Mouse (Mus musculus): ENCODE results near the gene Slc9a3r2.
A peak's percentile ranks its signal among the peaks of the same experiment; 100 is the strongest.
"Not testable (repeated sequence)": the region's sequence is repeated elsewhere in the genome, so short reads cannot be mapped to it uniquely, and the experiment has no call there.

Gene Slc9a3r2

GRCm38 (mm10) chr17:24667011-24667410, 16.9 kb upstream of the Slc9a3r2 start:
- DNase-seq (ENCODE audit: low spot score), result not testable (repeated sequence)

DNA sequence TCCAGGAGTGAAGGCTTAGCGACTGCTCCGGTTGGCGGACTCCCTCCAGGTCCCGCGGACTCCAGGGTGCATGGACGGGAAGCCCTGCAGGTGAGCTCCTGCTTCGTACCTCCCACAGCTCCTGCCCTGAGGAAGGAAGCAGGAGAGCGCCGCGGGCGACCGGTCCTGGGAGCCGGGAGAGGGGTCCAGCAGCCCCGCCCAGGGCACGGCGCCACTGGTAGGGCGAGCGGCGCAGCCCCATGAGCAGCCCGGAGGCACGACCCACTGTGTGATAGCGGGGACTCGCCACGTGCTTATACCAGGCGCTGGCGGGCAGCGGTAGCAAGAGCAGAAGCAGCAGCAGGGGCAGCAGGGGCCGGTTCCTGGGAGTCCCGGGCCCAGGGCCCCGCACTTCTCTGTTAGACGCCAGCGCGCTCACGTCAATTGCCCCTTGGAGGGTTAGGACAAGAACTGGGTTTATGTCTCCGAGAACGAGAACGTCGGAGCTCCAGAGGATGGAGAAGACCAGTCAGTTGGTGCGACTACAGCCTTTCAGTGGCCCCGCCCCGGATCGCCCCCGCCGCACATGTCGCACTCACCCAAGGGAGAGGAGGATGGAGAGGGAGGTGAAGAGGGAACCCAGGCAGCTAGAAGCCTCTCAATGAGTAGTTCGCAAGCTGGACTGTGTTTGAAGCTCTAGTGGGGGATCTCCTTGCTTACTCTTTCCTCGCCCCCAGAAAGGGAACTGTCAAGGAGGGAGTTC, 8.1 kb upstream of the Slc9a3r2 start, which contains the start of gene Npw:
Npw (minus strand) TSS at position 441 of the 742 bp plus-strand sequence.
- DNase-seq (ENCODE audit: low spot score), result no peak

- DNase-seq (ENCODE audit: low spot score), result no peak
Observed at GRCm38 (mm10) chr17:24654969-24655368, 4.8 kb upstream of the Slc9a3r2 start.

DNA sequence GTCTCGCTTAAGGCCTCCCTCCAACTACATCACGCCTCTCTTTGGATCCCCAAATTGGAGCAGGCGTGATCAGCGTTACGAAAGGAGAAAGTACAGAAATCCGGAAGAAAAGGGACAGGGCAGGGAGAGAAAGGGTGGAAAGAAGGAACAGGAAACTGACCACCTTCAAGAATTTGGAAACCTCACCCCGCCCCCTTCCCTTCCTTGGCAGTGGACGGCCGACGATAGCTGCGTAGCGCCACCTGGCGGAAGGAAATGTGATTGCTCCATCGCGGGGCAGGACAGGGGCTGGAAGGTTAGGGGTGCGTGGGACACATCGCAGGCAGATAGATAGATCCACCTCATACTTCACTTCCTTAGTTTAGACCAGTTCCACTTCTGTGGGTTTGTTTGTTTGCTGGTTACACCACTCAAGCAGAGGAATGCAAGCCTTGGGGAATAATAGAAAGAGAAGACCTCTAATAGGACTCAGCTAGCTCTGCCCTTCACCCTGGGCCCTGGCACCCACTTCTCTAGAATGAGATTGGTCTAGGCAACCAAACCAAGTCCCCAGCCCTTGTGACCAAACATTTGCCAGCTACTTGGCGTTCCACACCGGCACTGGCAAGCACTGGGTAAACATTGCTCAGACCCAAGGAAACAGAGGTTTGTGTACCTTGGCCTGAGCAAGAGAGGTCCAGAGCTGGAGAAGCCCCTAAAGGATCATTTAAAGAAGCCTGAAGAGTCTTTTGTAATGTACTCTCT, 4.0 kb upstream of the Slc9a3r2 start:
- DNase-seq (ENCODE audit: low spot score), result peak; percentile 90

GRCm38 (mm10) chr17:24651835-24652234, 1.7 kb upstream of the Slc9a3r2 start:
- DNase-seq (ENCODE audit: low spot score), result no peak

GRCm38 (mm10) chr17:24650766-24651165, 639 bp upstream of the Slc9a3r2 start:
- no peak for DNase-seq (ENCODE audit: low spot score)

GRCm38 (mm10) chr17:24649581-24650069, 502 bp downstream of the Slc9a3r2 start:
- DNase-seq (ENCODE audit: low spot score), result peak; percentile 73

DNA sequence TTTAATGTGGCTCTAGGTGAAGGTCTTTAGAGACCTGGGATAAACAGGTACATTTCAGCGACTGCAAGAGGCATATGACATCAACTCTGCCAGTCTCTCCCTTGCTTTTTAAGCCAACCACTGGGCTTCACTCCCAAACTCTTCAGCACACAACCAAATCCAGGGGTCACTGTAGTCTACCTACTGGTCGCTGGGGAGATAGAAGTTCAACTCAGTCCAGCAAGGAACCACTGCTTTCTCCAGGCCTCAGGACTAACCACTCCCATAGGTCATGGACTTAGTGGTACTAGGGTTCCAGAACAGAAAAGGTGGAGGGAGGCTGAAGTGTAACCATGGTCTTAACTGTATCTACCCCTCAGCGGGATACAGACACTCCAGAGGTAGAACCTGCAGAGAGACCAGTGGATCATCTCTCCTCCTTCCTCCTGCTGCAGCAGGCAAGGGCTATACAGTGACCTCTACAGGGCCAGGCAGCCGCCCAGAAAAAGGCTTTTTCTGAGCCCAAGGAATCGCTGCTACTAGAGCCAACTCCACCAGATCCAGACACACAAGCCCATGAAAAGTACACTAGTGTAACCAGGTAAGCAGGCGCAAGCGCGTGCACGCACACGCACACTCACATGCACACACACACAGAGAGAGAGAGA, 1.3 kb downstream of the Slc9a3r2 start:
- no peak for DNase-seq (ENCODE audit: low spot score)

- no peak for DNase-seq (ENCODE audit: low spot score)
Observed at GRCm38 (mm10) chr17:24647493-24647892, 2.6 kb downstream of the Slc9a3r2 start.

DNA sequence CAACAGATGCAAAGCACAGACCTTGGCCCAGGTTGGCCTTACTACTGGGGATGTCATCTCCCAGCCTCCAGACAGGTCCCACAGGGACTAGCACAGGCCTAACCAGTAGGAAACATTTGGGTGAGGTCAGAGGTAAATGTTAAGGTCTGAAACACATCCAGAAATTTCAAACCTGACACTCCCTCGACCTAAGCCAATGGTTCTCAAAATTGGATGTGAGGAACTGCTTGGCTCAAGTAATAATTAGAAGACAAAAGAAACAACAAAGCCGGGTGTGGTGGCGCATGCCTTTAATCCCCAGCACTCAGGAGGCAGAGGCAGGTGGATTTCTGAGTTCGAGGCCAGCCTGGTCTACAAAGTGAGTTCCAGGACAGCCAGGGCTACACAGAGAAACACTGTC, 3.7 kb downstream of the Slc9a3r2 start:
- no peak for DNase-seq (ENCODE audit: low spot score)

DNA sequence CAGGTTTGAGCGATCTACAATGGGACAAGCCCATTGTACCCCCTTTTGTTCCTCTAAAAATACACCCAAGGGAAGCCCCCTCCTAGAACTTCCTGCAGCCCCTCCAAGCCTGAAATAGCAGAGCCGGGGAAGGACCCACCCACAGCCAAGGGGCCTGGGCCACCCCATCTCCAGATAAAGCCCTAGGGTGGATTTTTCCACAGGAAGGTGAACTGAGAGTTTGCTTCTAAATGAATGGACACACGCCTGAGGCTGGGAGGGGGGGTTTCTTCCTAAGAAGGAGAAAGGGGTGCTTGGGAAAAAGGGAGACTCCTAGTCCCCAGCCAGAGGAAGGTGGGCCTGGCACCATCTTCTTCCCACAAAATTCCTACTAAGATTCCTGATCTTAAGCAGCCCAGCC, 4.2 kb downstream of the Slc9a3r2 start:
- peak; percentile 72 for DNase-seq (ENCODE audit: low spot score)

GRCm38 (mm10) chr17:24644875-24645721, 5.0 kb downstream of the Slc9a3r2 start:
- DNase-seq (ENCODE audit: low spot score), result peak; percentile 80

DNA sequence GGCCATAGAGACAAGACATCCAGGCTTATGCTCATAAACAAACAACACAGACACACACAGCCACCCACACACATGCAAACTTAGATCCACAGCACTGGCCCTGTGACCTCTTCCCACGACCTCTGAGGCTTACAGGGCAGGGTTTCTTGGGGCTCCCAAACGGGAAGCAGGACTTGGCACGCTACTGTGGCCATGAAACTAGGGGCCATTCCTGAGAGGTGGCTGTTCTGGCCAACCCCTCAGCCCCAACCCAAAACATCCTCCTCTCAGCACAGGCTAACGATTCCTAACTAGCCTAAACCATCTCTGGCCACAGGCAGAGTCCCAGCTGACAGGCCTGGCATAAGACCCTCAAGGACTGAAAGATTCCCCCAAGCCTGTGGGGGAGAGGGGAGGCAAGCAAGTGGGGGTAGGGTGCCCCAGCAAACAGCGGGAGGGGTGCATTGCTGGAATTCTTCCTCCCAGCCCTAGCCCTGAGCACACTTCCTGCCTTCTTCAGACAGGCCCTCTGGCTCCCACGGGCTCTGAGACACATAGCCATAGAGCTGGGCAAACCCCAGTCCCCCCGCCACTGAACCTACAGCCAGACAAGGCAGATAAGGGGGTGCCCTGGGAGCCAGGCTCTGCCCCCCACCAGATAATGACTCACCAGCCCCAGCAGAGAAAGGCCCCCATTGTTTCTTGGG, 6.0 kb downstream of the Slc9a3r2 start:
- DNase-seq (ENCODE audit: low spot score), result peak; percentile 68

DNA sequence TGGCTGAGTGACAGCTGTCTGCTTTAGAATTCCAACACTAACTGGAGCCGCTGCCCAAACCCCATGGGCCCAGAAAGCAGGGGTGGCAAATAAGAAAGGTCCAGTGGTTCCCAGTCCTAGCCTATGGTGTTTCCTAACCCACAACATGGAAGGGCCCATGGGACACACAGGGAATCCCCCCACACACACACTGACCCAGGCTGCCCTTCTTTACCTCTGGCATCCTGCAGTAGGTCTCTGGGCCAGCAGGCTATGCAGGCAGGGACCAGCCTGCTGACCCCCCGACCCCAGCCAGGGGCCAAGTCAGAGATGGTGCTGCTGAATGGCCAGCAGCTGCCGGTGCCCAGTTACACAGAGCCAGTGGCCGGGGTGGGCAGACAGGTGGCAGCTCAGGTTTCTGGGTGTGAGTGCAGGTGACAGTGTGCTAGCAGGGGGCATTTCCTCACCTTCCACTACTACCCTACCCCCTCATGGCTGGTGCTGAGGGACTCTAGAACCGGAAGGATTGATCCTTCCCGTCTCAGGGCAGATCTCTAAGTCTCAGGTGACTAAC, 7.3 kb downstream of the Slc9a3r2 start:
- DNase-seq (ENCODE audit: low spot score), result no peak

- DNase-seq (ENCODE audit: low spot score), result no peak
Observed at GRCm38 (mm10) chr17:24641944-24642343, 8.2 kb downstream of the Slc9a3r2 start.

DNA sequence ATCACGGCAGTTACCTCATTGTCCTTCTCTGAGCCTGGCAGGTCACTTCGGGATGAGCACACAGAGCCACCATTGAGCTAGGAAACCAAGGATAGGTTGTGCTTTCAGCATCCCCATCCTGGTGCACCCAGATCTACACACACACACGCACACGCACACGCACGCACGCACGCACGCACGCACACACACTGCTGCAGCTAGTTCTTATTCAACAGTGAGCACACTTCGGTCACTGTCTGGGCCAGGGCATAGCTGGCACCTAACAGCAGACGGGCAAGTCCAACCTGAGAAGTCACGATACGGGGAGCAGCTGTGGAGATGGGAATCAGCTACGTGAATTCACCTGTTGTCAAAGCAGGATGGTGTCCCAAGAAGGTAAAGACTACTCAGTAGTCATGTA, 9.5 kb downstream of the Slc9a3r2 start:
- no peak for DNase-seq (ENCODE audit: low spot score)

DNA sequence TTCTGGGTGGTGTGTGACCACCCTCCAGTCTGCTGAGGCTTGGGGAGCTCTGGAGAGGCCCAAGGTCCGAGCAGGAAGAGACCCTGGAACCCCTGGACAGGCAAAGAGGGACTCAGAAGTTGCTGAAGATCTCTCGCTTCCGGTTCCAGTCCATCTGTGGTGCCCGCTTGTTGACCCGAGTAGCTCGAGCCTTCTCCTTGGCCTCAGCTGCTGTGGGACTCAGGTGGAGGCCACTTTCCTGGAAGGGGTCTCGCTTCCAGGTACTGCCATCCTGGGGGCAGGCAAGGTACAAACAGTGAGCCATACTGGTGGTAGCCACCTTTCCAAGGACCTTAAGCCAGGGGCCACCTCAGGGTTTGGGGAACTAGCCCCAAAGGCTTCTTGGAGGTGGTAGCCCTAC, 10.0 kb downstream of the Slc9a3r2 start:
- no peak for DNase-seq (ENCODE audit: low spot score)

DNA sequence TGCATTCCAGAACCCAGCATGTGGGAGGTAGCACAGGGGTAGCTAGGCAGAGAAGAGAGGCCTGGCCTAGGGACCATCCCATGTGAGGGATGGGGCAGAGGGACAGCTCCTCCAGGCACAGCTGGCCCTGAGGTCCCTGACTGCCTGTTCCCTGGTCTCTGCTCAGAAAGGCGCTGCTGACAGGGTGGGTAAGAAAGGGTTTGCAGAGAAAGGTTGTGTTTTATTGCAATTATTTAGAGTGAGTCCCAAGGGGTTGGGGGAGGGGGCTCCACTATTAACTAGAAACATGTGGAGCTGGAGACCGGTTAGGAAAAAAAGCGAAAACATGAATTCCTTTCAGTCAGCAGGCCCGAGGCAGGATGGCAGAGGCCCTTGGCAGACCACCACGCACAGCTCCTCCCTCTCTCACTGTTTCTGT, 10.5 kb downstream of the Slc9a3r2 start:
- no peak for DNase-seq (ENCODE audit: low spot score)

GRCm38 (mm10) chr17:24638840-24639239, 11.3 kb downstream of the Slc9a3r2 start:
- peak; percentile 67 for DNase-seq (ENCODE audit: low spot score)

GRCm38 (mm10) chr17:24638214-24638613, 11.9 kb downstream of the Slc9a3r2 start:
- no peak for DNase-seq (ENCODE audit: low spot score)
